Mouse (Mus musculus): ENCODE results near the gene Ndufa13.

DNA sequence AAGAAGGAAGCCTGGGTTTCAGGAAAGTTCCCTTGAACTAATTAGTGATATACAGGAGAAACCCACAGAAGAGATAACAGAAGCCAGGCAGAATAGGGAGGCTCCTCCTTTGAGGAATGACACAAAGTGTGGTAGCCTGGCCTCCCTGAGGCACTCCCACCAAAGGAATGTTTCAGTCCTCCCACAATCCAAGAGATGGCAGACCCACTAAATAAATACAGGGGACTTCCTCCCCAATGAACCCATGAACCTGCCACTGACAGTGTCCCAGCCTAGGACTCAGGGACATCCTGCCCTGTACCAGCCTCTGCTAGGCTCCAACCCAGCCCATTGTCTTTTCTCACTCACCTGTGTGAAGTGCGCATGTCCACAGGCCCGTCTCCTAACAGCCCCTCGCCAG is 33.1 kb upstream of the Ndufa13 start:
- TF ChIP-seq CTCF (IDR thresholded peaks at IDR 0.05; ENCODE audit: low read depth) (no peak), EP300 (optimal IDR thresholded peaks at IDR 0.05) (no peak)

All from stomach, postnatal 0 days (tissue).